Mouse (Mus musculus) bone marrow macrophage, adult 2 months (primary cell): Measurements from ENCODE around the gene Rasal1.

Source experiments
- CTCF ChIP-seq: IDR thresholded peaks from 2 replicates; pipeline ENCODE4 v1.5.1; 2012; ENCODE audit warnings: low read depth, mild to moderate bottlenecking, low read length, moderate library complexity
- POLR2A ChIP-seq: IDR thresholded peaks from 2 replicates; pipeline ENCODE4 v1.6.1; 2012; ENCODE audit warnings: mild to moderate bottlenecking, low read depth, low read length, borderline replicate concordance

DNA sequence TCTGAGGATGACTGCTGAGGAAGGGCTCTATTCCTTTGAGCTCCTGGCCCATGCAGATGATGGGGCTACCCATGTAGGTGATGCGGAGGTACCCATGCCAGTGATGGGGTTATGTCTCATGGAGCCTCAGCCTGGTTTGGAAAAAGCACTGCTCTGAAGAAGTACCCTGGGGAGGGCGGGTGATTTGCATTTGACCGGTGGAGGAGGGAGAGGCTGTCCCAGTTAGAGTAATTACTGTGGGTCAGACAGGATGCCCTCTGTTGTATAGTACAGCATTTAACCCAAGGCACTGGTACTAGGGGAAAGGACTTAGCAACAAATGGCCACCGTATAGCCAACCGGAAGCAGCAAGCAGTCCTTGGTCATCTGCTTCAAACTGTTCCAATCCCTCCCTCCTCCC lies 13.8 kb upstream of the Rasal1 start:
- TF ChIP-seq POLR2A, result no peak
- TF ChIP-seq CTCF, result no peak
